Mouse (Mus musculus) E14TG2a.4 (cell line): Measurements from ENCODE around the gene Gm20388.

ENCODE experiments used
- H3K27me3 ChIP-seq: 2 replicates; pipeline ENCODE4 v1.6.1; 2014; ENCODE audit warnings: low read length, control low read depth; ENCODE audit not compliant: insufficient read depth
- H3K36me3 ChIP-seq: 2 replicates; pipeline ENCODE4 v1.6.1; 2014; ENCODE audit warnings: low read length, control low read depth; ENCODE audit not compliant: insufficient read depth
- H3K4me1 ChIP-seq: replicated peaks from 2 replicates; pipeline ENCODE4 v1.6.1; 2014; ENCODE audit warnings: low read depth, low read length, control low read depth
- H3K4me3 ChIP-seq: replicated peaks from 2 replicates; pipeline ENCODE4 v1.5.1; 2014; ENCODE audit warnings: mild to moderate bottlenecking, low read length
- H3K9me3 ChIP-seq: 2 replicates; pipeline ENCODE4 v1.6.1; 2014; ENCODE audit warnings: low read length, control low read depth
- CTCF ChIP-seq: conservative IDR thresholded peaks from 2 replicates; pipeline ENCODE4 v1.5.1; 2014; ENCODE audit warnings: low read length
- NANOG ChIP-seq: IDR thresholded peaks from 2 replicates; pipeline ENCODE4 v1.6.1; 2014; ENCODE audit warnings: borderline replicate concordance, low read length, mixed read lengths
- POU5F1 ChIP-seq: IDR thresholded peaks from 2 replicates; pipeline ENCODE4 v1.6.1; 2014; ENCODE audit warnings: low read length, borderline replicate concordance

Gm20388 gene

GRCm38 (mm10) chr8:120696401-120697153 lies 785.9 kb downstream of the Gm20388 start:
- TF ChIP-seq POU5F1 (no peak), NANOG (no peak), CTCF (no peak)
- Histone ChIP-seq H3K4me3 (no peak overlapping the region), H3K9me3 (no peaks in the 10 kb centered on the region), H3K27me3 (peaks cover 20% of the 10 kb centered on the region), H3K36me3 (no peaks in the 10 kb centered on the region), H3K4me1 (peaks cover 14% of the 10 kb centered on the region)

DNA sequence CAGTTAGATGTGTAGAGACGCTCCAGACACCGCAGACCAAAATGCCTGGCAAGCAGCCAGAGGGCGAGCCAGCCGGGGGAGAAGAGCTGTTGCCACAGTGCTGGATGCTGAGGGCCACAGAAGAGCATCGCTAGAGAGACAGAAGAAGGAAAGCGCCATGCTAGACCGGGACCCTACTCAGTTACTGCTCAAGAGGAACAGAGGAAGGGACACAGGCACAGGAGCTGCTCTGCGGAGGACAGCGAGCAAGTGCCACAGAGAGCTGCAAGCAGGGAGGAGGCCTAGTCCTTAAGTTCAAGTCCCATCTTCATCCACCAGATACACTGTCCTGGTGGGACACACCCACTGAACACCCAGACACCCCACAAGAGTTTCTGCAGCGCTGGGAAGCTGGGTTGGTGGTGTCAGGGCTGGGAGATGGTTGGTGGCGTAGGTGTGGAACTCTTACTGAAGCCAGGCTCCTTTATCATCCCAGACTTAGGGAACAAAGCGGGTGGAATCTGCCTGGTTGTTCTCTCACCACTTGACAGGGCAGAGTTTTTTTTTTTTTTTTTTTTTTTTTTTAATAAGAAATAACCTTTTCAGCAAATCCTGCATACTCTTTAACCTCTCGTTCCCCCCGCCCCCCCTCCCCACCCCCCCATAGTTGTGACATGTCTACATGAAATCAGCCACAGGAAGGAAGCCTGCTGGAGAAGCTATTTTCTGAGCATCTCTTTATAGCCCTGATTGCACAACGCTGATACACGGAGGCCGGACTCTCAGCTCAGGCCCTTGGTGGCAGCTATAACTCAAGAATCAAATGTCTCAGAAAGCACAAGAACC lies 786.7 kb downstream of the Gm20388 start:
- no peaks in the 10 kb centered on the region for H3K9me3 ChIP-seq
- H3K36me3 ChIP-seq: no peaks in the 10 kb centered on the region
- H3K27me3 ChIP-seq: peaks cover 28% of the 10 kb centered on the region
- no peak for TF ChIP-seq NANOG
- no peak for TF ChIP-seq POU5F1
- TF ChIP-seq CTCF: no peak
- no peak overlapping the region for H3K4me3 ChIP-seq
- peaks cover 20% of the 10 kb centered on the region for H3K4me1 ChIP-seq

DNA sequence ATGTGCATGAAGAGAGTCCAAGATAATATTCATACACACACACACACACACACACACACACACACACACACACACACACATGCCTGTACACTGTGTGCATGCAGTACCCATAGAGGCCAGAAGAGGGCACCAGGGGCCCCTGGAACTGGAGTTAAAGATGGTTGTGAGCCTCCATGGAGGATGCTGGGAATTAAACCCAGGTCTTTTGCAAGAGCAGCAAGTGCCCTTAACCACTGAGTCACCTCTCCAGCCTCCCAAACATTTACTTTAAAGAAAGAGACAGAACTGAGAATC lies 787.3 kb downstream of the Gm20388 start:
- peaks cover 31% of the 10 kb centered on the region for H3K27me3 ChIP-seq
- no peaks in the 10 kb centered on the region for H3K9me3 ChIP-seq
- no peak overlapping the region for H3K4me3 ChIP-seq
- no peaks in the 10 kb centered on the region for H3K36me3 ChIP-seq
- TF ChIP-seq POU5F1 (no peak), CTCF (peak; percentile 88)
- peaks cover 20% of the 10 kb centered on the region for H3K4me1 ChIP-seq

DNA sequence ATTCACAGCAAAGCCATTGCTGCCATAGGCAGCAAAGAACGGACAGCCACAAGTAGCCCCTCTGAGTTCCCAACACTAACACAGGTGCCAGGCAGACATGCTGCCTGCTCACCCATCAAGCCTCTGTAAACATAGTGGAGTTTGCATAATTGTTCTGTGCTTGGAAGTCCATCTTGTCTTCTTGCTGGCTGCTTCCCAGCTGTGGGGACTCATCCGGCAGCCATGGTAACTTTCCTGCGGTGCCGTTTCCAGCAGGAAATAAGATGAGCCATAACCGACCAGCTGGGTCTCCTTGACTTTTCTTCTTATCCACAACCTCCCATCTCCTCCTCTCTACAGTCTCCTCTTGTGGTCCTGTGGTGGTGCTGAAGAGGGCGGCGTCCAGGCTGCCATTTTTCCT lies 787.8 kb downstream of the Gm20388 start:
- Histone ChIP-seq H3K27me3 (peaks cover 32% of the 10 kb centered on the region), H3K36me3 (no peaks in the 10 kb centered on the region), H3K4me3 (no peak overlapping the region), H3K9me3 (no peaks in the 10 kb centered on the region), H3K4me1 (peaks cover 20% of the 10 kb centered on the region)
- no peak for TF ChIP-seq CTCF
- TF ChIP-seq NANOG: no peak
- TF ChIP-seq POU5F1: no peak

DNA sequence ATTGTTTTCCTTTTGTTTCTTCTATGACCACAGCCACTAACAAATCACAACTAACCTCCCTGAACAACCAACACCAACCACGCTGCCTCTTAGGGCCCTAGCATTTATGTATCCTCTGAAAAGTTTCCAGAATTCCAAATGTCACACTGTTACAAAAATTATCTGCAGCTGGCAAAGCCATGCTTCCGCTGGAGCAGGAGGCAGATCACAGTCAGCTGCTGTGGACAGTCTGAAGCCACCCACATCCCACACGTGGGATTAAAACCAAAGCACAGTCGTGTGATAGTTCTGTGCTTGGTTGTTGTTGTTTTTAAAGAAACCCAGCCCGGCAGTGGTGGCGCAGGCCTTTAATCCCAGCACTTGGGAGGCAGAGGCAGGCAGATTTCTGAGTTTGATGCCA lies 788.4 kb downstream of the Gm20388 start:
- TF ChIP-seq POU5F1 (no peak), CTCF (no peak), NANOG (no peak)
- H3K27me3 ChIP-seq: peaks cover 36% of the 10 kb centered on the region
- no peaks in the 10 kb centered on the region for H3K9me3 ChIP-seq
- peaks cover 16% of the 10 kb centered on the region for H3K4me1 ChIP-seq
- no peaks in the 10 kb centered on the region for H3K36me3 ChIP-seq
- H3K4me3 ChIP-seq: no peak overlapping the region

- H3K36me3 ChIP-seq: no peaks in the 10 kb centered on the region
- H3K9me3 ChIP-seq: no peaks in the 10 kb centered on the region
- TF ChIP-seq CTCF: no peak
- TF ChIP-seq POU5F1: no peak
- TF ChIP-seq NANOG: no peak
- peaks cover 11% of the 10 kb centered on the region for H3K4me1 ChIP-seq
- peaks cover 39% of the 10 kb centered on the region for H3K27me3 ChIP-seq
- no peak overlapping the region for H3K4me3 ChIP-seq
Measured at GRCm38 (mm10) chr8:120699565-120699964, 788.9 kb downstream of the Gm20388 start.

DNA sequence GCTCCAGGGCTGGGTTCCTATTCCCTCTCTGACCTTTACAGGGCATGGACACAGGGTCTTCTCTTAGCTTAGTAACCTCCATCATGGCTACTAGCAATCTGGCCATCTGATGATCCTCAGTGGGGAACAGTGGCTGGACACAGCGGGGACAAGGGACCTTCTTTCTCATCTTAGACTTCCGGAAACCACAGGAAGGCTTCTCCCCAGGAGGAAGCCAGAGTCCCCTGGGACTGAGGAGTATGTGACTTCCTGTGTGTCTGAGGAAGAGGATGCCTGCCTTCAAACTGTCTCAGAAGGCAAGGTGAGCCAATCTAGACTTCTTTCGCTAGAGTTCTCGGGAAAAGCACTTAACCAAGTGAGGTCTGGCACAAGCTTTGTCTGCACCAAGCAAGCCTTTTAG lies 789.4 kb downstream of the Gm20388 start:
- Histone ChIP-seq H3K36me3 (no peaks in the 10 kb centered on the region), H3K27me3 (peaks cover 41% of the 10 kb centered on the region), H3K4me3 (no peak overlapping the region), H3K4me1 (peaks cover 13% of the 10 kb centered on the region), H3K9me3 (no peaks in the 10 kb centered on the region)
- TF ChIP-seq POU5F1: no peak
- TF ChIP-seq CTCF: no peak
- no peak for TF ChIP-seq NANOG

- TF ChIP-seq NANOG (no peak), POU5F1 (no peak), CTCF (no peak)
Measured at GRCm38 (mm10) chr8:120701758-120702465, 791.3 kb downstream of the Gm20388 start.

More at GRCm38 (mm10) chr8:120701758-120702465, 791.3 kb downstream of the Gm20388 start:
- peaks cover 23% of the 10 kb centered on the region for H3K4me1 ChIP-seq
- no peaks in the 10 kb centered on the region for H3K36me3 ChIP-seq
- H3K27me3 ChIP-seq: peaks cover 48% of the 10 kb centered on the region
- H3K9me3 ChIP-seq: no peaks in the 10 kb centered on the region
- peak overlapping the region; percentile 26; the same call in 1 of the 2 replicates for H3K4me3 ChIP-seq
